Mouse (Mus musculus): ENCODE measurements around the gene Tk1.
"Not testable (repeated sequence)": the region's sequence is repeated elsewhere in the genome, so short reads cannot be mapped to it uniquely, and the experiment has no call there.

Tk1 gene

DNA sequence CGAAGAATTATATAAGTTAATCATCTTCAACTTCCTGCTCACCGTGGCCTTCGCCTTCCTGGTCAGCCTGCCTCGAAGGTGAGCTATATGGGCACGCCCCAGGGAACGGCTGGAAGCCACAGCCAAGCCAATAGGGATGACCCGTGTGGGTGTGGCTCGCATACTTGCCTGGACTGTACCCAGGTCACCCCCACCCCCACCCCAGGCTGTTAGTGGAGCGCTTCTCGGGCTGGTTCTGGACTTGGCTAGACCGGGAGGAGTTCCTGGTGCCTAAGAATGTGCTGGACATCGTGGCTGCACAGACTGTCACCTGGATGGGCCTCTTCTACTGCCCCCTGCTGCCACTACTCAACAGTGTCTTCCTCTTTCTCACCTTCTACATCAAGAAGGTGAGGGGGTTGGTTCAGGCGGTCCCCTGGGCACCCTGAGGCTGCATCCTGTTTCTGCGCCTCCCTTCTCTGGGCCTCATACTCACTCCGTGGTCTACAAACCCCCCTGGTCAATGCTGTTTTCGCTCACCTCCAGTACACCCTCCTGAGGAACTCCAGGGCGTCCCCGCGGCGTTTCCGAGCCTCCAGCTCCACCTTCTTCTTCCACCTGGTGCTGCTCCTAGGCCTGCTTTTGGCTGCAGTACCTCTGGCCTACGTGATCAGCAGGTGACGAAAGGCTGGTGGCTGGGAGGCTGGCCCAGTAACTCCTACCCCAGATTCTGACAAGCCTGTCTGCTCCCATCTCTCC, 35.0 kb downstream of the Tk1 start:
- no peak for DNase-seq (ENCODE audit: low spot score)

DNA sequence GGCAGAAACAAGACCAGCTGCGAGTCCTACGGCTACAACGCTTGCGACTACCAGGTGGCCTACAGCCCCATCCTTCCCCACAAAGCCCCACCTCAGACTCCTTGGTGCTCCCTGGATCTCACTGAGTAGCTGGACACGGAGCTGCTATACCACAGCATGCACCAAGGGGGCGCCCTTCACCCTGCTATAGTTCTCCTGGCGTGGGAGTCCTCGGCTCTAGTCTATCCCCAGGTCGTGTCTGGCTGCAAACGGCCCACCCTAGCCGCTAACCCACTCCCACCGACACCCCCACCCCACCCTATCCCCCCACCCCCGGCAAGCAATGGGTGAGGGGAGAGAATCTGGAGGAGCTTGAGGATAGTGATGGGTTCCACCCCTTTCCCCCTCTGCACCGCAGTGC, 35.6 kb downstream of the Tk1 start:
- DNase-seq (ENCODE audit: low spot score), result peak; percentile 61

DNA sequence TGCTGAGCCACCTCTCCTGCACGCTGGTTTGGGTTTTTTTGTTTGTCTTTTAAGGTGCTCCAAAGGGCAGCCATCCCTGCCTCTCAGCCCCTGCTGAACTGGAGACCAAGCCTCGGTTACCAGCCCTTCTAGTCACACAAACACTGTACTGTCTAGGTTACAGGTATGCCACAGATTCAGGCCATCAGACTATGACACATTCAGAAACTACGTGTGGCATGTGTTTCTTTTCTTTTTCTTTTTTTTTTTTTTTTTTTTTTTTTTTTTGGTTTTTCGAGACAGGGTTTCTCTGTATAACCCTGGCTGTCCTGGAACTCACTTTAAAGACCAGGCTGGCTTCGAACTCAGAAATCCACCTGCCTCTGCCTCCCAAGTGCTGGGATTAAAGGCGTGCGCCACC, 37.4 kb downstream of the Tk1 start:
- not testable (repeated sequence) for DNase-seq (ENCODE audit: low spot score)

DNA sequence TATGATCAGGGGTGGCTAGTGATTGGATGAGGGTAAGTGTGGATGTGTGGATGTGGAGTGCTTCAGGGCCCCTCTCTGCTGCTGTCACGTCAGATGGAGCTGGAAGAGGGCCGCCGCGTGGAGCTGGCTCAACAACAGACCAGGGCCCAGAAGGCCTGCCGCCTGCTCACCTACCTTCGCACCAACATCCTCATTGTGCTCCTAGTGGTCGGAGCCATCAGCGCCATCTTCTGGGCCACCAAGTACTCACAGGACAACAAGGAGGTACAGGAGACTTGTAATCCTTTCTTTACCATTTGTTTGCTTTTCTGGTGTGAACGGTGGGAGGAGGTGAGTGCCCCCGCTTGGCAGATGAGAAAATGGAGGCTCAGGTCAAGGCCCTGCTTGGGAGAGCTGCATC, 39.6 kb downstream of the Tk1 start:
- DNase-seq (ENCODE audit: low spot score), result no peak

DNA sequence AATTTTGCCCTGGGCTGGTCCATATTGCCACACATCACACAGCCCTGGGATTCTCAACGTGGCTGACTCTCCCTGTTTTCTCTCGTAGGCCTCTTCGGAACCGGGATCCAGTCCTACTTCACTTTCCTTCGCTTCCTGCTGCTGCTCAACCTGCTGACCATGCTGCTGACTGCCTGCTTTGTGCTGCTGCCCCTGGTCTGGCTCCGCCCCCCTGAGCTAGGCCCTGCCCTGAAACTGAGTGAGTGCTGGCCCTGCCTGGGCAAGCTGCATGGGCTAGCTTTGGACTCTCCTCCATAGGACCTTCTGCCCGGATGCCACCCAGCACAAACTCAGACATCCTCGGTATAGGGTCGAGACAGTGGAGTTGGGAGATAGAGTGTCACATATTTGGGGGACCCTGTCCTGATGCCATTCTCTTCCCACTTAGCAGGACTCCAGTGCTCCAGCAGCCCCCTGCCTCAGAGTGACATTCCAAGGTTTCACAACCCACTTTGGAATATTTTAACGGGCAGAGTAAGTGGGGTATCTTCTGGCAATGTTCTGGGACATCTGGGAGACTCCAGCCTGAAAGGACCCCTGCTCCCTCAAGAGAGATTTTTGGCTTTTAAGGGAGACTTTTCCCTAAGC, 42.1 kb downstream of the Tk1 start:
- no peak for DNase-seq (ENCODE audit: low spot score)

DNA sequence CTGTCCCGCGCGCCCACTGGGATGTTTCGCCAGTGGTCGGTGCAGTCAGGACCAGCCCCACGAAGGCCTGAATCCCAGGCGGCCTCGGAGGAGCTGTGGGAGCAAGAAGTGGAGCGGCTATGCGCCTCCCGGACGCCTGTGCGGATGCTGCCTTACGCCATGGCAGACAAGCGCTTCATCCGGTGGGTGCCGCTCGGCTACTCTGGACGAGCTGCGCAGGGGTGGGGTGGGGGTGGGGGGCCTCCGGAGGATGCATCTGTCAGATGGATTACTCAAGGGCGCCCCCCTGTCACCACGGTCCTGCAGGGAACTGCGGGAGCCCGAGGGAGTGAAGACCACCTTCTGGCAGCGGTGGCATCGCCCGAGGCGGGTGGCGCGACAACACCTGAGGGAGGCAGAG, 42.8 kb downstream of the Tk1 start:
- no peak for DNase-seq (ENCODE audit: low spot score)

DNA sequence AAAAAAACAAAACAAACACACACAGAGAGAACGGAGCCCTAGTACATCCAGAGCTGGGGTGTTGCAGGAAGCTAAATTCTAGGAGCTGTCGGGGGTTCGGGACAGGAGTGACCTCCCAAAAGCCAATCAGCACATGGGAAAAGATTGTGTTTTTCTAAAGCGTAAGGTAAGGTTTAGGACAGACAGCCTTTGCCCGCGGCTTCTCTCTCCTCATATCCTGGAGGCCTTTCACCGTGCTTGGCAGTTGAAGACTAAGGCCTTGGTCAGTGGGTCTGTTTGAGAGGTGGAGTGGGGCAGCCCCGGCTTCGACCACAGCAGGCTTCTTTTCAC, 43.2 kb downstream of the Tk1 start:
- DNase-seq (ENCODE audit: low spot score), result no peak

DNA sequence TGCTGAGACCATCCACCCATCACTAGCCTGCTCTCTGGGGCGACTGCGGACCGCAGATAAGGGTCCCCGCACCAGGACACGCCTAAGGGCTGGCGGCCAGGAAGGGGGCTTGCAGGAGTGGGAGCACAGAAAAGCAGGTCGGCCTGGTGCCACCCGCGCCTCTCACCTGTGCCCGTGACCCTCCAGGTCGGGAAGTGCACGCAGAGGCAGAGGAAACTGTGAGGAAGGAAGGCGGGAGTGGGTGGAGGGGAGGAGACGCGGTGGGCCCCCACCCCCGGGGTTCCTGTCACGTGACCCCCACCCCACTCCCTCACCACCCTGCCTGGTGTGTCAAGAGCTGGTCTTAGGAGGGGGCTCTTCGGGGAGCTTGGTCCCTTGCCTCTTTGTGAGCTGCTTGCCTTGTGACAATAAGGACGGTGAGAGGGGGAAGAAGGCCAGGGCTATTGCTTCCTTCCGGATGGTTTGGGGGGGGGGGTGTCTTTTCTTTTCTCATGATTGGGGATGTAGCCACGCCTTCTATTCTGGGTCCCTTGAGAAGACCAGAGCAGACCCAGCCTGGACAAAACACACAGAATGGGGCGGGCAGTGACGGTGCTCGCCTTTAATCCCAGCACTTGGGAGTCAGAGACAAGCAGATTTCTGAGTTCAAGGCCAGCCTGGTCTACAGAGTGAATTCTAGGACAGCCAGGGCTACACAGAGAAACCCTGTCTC, 43.7 kb downstream of the Tk1 start, which contains the start of the genes Tmc8 and Tmc6:
TSS of gene Tmc8 (plus strand) at position 84 of the 712 bp plus-strand sequence.
TSS of gene Tmc6 (minus strand) at position 206 of the 712 bp plus-strand sequence.
- DNase-seq (ENCODE audit: low spot score), result no peak

DNA sequence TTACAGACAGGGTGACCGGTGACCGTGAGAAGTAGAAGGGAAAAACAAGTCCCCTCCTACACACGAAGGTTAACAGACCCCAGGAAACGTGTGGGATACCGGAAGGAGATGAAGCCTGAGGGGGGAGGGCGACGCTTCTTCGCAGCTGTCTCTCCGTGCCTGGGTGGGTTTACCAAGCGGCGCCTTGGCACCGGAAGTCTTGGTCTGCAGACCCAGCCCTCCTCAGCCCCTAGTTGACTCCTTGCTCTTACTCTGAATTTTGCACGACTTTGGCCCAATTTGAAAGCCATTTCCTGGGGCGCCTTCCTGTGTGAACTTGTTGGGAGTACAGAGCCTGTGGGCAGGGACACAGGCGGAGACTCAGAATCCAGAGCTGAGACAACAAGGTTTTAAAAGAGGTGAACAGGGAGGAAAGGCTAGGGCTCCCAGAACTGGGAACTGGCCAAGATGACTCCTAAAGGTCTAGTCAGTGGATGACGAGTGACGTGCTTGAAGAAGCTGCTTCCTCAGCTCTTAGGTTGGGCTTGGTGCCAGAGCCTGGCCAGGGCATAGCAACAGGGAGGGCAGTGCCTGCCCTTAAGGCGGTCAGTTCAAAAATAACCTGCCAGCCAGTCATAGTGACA, 44.6 kb downstream of the Tk1 start:
- no peak for DNase-seq (ENCODE audit: low spot score)

DNA sequence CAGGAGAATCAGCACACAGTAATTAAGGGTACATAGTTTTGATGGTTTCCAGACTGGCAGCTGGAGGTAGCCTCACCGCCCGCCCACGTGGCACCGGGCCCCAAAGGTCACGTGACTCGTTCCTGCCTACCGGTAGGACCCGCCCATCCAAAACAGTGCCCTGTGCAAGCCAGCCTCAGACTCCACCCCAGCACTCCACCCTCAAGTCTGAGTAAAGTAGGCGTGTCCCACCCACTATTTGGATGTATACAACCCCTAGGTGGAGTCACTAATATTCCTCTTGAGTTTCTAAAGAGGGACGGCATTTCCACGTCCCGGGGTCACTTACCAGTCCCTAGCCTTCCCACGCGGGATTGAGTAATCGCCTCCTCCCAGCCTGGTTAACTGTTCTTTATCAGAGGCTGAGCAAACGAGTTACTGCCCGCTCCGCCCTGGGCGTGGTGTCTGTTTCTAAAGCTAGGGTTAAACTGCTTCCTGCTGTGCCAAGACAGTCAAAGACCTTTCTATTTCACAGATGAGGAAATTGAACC, 45.2 kb downstream of the Tk1 start:
- DNase-seq (ENCODE audit: low spot score), result no peak

DNA sequence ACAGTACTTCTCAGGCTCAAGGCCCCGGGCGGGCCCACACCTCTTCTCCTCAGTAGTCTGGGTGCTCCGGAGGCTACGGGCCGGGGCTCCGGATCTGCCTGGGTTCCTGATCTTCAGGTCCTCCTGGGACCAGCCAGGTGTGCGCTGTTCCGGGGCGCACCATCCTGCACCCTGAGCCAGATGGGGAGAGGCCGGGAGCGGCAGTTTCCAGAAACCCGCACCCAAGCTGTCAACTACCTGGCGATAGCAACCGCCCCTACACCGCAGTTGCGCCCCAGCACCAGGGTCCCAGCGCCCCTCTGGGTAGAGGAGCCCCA, 45.7 kb downstream of the Tk1 start:
- DNase-seq (ENCODE audit: low spot score), result no peak

DNA sequence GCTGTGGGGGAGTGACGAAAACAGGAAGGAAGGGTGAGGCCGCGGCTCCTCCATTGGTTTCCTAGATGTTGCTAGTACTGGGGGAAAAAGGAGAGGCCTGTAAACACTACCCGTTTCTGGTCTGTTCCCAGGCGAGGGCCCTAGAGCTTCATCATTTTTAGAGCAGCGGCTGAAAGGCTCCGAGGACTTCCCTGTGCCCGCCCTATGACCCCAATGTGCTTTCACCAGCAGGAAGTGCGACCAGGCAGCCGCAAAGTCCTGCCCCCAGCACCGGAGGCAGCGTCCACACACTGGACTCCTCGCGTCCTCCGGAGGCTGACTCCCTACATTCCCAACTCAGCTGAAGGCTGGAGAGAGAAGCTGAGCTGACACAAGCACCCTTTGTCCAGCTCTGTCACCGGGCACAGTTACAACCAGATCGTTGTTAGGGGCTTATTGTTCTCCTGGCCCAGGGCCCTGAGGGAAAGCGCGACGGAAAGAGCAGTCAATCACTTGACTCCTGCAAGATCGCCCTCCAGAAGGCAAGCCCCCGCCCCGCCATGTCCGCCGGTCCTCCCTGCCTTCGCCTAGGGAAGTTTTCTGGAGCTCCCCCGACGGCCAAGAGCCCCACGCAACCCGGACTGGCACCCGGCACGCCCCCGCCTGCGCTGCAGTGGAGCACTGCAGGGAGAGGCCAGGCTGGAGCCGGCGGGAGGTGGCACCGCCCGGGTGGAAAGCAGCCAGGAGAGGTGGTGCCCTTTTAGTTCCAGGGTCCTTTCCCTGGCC, 46.3 kb downstream of the Tk1 start:
- DNase-seq (ENCODE audit: low spot score), result no peak

DNA sequence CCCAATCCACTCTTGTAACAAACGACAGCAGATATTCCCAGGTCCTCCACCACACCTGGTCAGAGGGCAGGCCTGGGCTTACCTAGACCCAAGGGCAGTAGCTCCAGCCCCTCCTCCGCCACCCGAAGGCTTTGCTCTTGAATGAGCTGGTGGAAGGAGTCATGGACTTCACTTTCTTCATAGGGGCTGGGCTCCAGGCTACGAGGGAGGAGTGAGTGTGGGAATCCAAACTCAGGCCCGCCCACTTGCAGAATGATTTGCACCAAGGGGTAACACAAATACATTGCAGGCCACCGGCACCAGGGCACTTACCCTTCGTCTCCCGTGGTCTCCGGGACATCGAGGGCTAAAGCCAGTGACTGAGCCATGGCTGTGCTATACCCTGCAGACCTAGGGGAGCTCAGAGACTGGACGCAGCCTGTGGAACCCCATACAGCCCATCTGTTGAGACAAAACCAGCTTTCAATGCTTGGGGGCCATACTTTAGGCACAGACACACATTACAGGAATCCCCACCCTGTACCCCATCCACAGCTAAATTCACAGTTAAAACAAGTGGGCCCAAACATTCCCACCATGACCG, 47.0 kb downstream of the Tk1 start:
- DNase-seq (ENCODE audit: low spot score), result no peak

DNA sequence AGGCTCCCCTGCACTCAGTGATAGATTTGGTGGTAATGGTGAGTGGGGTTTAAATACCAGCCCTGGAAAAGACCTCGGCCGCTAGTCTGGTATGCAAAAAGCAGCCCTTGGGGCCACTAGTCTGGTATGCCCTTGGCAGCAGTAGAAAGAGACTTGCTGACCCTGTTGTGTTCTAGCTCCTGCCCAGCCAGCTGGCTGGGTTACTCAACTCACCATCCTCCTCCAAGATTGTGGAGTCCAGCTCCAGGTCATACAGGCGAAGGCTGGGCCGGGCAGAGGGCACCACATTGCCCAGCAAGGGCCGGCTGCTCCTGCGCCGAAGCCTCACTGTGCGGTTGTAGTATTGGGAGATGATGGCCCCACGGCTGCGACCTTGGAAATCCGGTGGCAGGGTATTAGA, 47.9 kb downstream of the Tk1 start:
- no peak for DNase-seq (ENCODE audit: low spot score)

DNA sequence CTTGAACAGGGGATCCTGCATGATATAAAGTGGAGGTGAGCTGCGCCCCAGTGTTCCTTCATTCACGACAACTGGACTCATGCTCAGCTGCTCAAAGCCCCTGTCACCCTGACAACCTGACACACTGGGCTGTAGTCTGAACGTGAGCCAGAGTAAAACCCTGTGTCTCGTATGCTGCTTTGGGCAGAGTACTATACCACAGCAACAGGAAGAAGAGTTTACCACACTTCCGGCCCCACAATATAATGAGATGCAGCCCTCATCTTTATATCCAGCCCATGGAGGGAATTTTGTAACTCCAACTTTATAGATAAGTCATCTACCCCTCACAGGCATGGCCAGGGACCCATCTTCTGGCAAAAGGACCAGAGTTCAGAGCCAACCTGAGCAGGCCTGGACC, 48.8 kb downstream of the Tk1 start:
- no peak for DNase-seq (ENCODE audit: low spot score)

DNA sequence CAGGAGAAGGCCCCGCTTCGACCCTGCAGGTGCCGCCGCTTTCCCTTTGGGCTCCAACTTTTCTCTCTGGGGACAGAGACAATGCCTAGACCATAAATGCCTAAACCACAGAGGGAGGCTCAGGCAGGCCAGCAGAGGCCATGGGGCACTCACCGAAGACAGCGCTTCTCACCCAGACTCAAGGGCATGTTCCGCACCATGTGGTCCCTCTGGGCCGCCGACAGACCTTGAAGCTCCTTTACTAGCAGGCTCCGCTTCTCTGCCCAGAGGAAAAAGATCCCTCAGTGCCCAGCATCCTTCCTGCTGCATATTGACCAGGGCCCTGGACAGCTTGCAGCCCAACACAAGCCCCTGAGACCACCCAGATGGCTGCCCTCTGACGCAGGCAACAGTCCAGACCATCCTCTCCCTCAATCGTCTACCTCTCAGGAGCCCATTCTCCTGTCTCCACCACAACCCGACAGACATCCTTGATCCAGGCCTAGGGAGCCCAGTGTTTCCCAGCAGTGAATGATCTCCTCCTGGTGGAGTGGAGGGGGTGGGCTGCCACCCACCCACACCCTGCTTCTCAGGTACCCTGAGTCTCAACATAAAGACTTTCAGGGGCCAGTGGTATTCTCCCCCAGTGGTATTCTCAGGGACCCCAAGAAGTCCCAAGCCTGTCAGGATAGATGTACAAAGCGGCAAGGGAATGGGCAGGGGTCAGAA, 49.7 kb downstream of the Tk1 start:
- no peak for DNase-seq (ENCODE audit: low spot score)

DNA sequence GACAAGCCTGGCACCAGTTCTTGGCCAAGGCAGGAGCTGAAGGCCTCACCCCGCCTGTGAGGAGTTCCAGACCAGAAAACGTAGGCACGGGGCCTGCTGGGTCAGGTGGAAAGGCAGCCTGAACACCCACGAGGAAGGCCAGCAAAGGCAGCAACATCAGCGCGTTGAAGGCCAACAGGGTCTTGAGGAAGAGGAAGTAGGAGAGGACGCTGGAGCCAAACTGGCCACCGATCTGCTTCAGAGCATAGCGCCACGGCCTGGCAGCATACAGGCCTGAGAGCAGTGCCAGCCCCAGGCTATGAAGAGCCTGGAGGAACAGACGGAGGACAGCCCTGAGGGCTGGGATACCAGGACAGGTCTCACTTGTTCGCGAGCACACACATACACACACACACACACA, 50.4 kb downstream of the Tk1 start:
- DNase-seq (ENCODE audit: low spot score), result no peak

DNA sequence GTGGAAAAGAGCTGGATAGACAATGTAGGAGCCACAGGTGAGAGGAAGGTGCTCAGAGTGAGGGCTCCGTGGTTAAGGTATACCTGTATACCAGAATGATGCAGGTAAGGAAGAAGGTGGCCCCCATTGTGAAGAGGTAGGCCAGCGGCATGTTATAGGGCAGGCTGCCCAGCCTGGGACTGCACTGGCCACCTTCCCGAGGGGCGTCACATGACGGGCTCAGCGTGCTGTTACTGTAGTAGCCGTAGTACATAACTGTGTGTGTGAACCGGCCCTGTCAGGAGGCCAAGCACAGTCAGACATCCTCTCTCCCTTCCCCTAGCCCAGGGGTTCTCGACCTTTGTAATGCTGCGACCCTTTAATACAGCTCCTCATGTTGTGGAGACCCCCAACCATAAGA, 51.0 kb downstream of the Tk1 start:
- no peak for DNase-seq (ENCODE audit: low spot score)

DNA sequence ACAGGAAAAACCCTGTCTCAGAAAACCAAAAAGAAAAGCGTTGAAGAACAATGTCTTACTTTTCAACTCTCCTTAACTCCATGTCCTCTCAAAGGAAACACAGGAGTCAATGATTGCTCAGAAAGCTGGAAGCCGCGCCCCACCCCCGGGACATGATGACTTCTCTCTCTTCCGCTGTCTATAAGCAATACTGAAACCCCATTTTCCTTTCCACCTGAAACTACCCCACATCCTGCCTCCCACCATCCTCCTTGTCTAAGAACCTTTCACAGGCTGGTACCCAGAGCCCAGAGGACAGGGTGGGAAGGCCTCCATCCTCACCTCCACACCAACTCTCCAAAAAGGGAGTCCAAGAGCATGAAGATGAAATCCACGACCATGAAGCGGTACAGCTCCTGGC, 53.5 kb downstream of the Tk1 start:
- no peak for DNase-seq (ENCODE audit: low spot score)

DNA sequence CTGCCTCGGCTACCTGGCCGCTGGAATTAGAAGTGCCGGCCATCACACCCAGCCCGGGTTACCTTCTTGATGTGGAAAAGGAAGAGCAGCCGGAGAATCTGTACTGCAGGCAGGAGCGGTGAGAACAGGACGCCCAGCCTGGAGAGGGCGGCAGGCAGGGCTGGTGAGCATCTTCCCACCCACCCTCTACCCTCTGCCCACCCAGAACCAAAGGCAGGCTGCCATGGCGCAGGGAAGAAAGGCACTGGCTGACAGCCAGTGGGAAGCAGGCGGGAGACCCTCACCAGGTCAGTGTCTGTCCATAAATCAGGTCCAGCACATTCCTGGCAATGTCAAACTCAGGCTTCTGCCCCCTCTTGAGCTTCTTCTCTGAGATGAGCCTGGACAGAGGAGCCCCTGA, 55.5 kb downstream of the Tk1 start:
- DNase-seq (ENCODE audit: low spot score), result no peak

DNA sequence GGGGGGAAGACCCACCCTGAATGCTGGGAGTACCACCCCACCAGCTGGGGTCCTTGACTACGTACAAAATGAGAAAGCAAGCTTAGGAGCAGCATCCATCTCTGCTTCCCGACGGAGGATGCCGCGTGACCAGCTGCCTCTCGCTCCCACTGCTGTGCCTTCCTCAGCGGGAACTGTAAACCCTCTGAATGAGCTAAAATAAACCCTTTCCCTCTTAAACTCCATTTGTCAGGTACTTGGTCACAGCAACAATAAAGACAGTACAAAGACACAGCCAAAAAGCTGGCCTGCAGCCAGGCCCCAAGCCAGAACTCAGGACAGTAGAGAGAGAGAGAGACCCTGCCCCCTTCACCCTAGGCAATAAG, 56.2 kb downstream of the Tk1 start:
- DNase-seq (ENCODE audit: low spot score), result no peak

Data from left cerebral cortex, adult 11 months (tissue).